Mouse (Mus musculus): Measurements from ENCODE around the gene Rpia.

Gene Rpia

DNA sequence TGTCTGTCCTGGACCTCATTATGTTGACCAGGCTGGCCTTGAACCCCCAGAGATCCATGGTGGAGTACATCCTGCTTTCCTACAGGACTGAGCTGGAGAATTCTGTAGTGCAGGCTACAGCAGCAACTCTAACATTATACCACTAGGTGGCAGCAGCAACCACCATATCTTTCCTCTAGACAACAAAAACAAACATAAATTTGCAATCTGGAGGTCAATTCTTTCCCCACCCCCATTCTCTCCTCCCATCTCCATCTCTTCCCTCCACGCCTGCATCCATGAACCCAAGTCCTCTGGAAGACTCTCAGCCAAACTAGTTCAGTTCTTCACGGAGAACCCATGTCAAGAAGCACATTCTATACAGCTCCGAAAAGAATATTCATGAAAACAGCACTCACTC lies 12.6 kb upstream of the Rpia start:
- no peak for DNase-seq (ENCODE audit: low spot score)

DNA sequence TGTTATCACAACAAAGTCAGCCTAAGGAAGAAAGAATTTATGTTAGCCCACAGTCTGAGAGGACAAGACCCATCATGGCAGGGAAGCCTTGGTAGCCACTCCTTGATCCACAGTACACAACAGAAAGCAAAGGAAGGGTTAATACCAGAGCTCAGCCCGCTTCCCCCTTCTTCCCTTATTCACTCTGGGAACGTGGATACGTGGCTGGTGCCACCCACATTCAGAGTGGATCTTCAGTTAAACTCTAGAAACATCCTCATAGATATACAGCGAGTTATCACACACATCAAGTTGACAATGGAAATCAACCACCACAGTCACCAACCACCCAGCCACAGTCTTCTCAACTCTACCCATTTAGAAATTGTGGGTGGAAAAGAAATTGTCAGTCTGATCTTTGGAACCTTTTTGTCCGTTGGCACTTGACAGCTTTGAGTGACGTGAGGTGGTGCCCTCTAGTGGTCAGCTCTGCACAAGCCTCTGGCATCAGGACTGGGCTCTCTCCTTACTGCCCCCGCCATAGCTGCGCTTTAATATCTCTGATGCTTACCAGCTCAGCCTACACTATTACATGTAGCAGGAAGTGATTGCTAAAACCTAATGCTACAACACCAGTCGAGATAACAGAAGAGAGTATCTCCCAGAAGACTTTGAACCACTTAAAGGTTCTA lies 5.7 kb upstream of the Rpia start:
- no peak for DNase-seq (ENCODE audit: low spot score)

DNA sequence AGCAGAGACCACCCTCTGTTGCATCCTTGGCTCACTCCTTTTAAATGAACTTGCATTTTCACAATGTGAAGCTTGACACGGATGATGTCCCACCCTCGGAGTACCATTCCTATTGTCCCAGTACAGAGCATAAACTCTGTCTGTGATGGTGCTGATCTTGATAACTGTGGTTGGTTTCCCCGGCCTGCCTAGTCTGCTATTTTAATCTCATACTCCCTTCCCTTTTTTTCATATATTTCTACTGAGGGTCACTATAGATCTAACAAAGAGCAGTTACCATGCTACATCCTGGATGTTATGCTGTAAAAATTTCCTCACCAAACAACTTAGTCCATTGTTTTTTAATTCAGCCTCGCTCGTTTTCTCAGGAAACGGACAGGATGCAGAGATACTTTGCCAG lies 4.9 kb upstream of the Rpia start:
- no peak for DNase-seq (ENCODE audit: low spot score)

DNA sequence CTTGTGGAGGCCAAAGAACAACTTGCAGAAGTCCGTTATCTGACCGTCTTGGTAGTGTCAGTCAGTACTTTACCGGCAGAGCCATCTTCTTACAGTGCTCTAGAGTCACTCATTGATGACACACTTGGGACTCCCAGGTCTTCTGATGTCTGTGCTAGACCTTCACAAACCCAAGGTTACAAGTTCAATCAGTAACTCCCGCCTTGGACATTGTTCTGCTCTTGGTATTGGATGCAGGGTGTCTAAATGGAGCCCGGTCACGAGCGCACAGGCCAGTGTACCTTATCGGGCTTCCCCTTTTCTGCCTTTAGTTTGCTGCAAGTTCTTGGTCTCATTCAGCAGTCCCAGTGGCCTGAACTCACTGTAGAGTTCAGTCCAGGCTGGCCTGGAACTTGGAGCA lies 612 bp upstream of the Rpia start:
- DNase-seq (ENCODE audit: low spot score) = no peak

DNA sequence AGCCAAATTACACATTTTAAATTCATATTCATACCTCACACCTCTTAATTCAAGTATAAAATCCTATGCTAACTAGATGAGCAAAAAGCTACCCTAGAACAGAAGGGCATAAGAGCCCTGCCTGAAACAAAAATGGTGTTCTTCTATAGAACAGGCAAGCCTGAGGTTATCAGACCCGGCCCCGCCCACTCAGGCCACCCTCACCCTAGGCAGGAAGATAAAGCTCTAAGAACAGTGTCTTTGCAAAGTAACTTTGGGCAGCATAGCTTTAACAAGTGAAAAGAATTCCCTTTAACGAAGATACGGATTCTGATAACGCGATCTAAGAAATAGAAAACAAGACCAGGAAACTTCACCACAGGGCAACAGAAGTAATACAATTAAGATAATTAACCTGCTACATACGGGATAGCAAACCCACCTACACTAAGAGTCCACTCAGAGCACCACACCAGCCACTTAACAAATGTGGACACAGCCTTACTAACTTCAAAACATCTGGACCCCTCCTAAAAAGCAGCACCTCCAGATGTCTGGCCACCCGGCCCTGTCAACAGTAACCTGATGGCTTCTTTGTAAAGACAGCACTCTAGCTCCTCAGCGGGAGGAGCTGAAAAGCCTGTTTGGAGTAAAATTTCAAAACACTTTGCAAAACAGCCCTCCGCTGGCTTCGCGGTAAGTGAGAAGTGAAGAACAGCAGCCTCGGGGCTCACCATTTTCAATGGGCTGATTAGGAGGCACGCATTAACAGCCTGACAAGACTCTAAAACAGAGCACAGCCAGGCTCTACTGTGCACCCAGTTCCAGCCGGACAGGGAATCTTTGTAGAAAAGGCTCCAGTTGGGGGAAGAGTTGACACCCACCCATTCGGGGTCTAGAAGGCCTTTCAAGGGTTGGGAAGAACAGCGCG lies 925 bp downstream of the Rpia start:
- DNase-seq (ENCODE audit: low spot score) = no peak

DNA sequence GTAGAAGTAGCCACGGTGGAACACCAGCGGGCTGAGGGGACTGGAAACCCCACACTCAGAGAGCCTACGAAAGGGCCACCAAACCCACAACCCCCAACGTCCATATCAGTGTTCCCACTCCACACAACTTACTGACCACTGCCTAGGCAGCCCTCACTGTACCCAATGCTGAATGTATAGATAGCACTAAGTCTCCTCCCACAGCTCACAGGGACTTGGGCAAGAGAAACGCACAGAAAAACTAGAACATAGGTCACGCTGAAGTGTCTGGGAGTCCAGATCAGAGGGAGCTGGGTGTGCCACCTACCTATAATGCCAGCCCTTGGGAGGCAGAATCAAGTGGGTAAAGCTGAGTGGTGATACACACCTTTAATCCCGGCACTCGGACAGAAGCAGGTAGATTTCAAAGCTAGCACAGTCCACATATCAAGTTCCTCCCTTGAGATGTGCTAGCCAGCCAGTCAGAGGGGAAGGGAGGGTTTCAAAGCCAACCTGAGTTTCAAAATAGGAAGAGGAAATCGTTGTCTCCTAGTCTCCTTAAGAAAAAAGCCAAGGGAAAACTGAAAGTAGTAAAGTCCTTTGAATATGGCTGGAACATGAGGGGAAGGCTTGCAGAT lies 1.9 kb downstream of the Rpia start:
- no peak for DNase-seq (ENCODE audit: low spot score)

DNA sequence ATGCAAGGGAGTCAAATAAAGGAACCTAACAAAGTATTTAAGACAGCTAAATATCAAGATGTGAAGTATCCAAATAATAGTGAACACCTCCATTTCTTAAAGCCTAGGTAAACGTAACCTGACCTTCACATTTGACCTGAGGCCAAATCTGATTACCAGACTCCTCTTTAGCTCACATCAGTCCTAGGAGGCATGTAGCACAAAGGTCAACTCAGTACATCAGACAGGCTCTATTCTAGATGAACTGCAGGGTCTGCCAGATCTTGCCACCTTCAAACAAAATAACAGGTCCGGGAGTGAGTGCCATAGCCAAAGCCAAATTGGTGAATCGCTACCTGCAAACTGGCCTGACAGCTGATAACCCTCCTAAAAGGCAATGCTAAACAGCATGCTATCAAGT lies 2.9 kb downstream of the Rpia start:
- DNase-seq (ENCODE audit: low spot score) = no peak

DNA sequence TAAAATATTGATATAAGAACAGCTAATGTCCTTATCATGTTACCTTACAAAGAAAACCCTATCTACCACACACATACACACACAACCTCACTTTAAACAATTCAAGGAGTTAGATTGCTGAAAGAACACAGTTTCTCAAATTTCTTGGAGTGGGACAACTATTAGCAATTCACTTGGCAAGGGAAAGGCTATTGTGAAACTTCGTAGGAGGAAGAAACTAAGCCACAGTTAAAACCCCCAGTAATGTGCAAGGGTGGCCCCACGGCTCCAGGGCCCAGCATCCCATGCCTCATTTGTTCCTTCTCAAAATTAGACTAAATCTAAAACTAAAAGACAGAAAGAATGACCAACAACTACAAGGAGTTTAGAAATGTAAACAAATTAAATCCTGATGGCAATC lies 4.5 kb downstream of the Rpia start:
- DNase-seq (ENCODE audit: low spot score) = no peak

DNA sequence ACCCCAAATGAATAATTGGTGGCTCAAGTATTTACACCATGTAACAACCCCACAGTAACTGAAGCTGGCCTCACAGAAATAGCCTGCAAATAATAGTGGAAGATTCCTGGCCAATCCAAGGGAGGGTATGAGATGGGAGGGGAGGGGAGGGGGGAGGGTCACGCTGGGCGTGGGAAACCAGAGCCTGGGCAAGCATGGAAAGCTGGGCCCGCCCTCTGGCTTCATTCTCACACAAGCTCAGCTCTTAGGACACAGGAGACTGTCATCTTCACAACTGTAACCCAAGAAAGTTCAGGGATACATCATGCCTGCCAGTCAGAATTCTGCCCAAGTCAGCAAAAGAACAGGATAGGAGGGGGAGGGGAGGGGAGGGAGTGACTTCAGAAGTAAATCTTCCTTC lies 6.2 kb downstream of the Rpia start:
- no peak for DNase-seq (ENCODE audit: low spot score)

DNA sequence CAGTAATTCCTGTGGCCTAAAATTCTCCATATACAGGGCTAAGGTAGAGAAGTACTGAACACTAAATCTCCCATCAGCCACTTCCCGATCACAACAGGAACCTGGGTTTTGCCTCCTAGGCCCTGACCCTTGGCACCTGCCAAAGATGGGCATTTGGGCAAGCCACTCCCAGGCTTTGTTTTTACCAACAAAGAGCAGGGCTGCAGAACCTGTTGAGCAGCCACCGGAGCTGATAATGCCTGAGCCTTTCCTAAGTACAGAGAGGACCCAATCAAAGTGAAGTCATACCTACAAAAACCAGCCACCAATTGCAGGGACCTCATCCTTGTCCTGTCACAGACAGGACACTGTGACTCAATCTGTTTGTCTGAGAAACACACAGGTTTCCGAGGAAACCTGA lies 7.2 kb downstream of the Rpia start:
- DNase-seq (ENCODE audit: low spot score) = no peak

DNA sequence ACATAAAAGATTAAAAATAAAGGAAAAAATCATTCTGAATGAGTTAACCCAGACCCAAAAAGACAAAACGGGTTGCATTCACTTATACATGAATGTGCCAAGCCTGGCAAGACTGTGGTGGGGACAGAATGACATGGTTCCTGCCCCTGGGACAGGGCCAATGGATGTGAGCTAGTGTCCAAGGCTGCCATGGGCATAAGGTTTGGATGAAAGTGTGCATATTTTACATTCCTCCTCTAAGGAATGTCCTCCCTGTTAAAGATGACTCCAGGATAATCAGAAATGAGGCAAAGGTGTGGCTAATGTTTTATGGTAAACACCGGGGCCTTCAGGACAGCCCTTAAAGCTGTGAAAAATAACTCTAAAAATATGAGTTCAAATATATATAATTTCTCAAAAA lies 10.7 kb downstream of the Rpia start:
- DNase-seq (ENCODE audit: low spot score) = no peak

DNA sequence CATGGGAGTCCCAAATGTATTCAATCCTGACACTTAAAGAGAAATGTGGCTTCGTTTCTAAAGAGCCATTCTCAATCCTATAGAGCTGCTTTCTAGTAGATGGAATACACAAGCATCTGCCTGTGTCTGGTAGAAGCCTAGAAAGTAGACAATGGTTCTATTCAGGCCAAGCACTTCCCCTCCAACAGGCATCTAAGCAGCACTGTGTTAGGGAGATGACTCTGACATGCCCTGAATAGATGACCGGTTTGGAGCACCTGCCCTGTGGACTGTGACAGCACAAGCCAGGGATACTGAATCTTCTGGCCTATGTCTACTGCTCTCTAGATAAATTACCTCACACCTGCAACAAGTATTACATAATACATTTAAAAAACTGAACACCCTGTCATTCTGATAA lies 17.7 kb downstream of the Rpia start:
- no peak for DNase-seq (ENCODE audit: low spot score)

DNA sequence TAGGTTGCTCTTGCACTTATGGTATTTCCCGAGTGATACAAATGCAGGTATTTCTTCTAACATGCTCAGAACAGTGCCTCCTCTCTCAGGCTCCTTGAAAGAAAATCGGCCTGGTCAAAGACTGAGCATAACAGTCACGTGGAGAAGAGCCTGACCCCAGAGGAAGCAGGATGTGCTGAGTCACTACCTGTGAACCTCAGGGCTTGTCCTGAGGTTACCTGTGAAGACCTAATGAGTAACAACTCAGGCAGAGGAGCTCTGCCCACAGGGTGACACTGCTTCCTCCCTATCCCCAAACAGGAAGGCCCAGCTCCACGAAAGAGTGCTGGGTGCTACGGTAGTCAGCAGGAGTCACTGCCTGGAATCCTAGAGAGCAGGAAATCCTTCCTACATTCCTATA lies 18.3 kb downstream of the Rpia start:
- DNase-seq (ENCODE audit: low spot score) = no peak

DNA sequence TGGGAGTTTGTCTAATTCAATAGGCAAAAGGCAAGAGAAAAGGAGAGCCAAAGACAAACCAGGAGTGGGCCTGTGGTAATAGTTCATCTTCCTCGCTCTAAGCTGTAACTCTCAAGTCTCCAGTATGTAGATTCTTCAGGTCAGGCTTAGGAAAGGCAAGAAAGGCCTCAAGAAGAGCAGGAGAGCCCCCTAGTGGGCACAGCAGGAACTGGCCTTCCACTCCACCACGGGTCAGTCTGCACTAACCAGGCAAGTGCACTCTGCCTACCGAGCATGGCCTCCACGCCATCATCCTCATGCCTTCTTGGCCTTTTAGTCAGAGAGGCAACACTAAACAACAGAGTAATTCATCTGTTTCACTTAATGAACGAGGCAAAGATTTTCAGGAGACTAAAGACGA lies 23.3 kb downstream of the Rpia start:
- DNase-seq (ENCODE audit: low spot score) = peak; percentile 70

DNA sequence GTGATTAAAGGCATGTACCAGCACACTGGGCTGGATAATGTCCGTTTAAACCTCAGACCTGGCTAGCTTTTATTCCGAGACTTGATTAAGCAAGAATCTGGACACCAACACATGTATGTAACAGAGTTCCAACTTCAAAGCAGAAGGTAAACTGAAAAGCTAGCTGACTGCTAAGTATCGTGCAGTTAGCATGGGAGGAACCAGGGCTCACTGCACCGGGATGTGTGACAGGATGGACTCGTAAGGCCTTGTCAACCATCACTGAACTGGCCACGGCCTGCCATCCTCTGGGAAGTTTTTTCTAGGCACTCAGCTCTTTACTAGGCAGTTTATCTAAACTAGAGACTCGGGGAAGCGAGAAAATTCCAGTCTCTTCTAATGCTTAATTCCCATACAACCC lies 27.0 kb downstream of the Rpia start:
- DNase-seq (ENCODE audit: low spot score) = no peak

DNA sequence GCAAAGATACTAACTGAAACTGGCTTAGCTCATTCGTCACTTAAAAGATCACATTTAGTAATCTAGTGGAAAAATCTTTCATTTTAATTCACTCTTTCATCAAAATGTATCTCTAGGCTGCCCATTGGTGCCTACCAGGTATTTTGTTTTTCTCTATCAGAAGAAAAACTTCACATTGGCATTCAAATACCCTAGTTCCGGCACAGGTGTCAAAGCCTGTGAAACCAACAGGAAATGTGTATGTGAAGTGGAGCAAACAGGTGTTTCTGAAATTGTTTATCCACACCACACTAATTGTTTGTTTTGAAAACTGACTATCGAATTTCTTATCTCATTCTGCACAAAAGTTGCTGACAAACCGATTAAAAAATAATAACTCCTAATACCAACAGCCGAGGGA lies 27.5 kb downstream of the Rpia start:
- DNase-seq (ENCODE audit: low spot score) = no peak

DNA sequence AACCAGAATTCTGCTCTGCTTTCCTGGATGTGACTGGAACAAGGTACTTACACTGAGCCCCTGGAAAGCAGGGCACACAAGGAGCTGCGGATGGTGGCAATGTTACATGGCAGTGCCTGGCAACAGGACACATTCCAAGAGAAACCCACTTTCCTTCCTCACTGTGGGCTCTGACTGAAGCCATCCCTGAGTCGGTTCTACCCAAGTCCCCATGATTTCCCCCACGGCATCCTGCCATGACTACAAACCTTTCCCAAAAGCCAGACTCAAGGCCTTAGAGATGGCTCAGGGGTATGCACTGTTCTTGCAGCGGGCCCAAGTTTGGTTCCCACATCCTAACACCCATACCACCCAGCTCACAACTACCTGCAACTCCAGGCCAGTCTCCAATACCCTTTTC lies 28.2 kb downstream of the Rpia start:
- DNase-seq (ENCODE audit: low spot score) = no peak

DNA sequence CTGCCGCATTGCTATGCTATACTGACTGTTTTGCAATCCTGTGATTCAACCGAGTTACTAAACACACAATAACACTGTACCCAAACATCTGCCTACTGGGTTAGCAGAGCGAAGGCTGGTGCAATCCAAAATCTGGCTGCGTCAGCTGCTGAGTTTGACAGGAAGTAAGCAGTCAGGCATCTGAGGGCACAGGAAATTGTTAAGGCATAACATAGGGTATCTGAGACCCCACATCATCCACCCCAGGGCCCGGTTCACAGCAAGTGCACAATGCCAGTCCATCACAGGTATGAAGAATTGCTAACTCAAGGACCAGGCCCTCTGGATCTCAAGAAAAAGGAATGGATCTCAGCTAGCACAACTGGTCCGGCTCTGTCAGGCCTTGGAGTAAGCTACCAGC lies 29.4 kb downstream of the Rpia start:
- no peak for DNase-seq (ENCODE audit: low spot score)

DNA sequence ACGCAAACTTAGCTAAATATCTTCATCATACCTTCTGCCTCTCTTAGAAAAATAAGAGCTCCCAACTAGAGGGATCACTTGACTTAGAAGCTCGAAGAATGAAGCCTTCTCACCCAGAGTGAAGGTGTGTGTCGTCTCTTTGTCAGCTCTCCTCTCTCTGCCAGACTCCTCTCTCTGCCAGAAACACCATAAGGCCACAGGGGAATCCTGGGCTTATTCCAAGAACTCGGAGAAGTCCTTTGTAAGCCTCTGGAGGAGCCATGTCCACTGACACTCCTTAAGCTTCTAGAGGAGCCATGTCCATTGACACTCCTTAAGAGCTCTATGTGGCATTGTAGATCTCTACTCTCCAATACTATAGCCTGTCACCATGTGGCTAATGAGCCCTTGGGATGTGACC lies 31.1 kb downstream of the Rpia start:
- DNase-seq (ENCODE audit: low spot score) = no peak

DNA sequence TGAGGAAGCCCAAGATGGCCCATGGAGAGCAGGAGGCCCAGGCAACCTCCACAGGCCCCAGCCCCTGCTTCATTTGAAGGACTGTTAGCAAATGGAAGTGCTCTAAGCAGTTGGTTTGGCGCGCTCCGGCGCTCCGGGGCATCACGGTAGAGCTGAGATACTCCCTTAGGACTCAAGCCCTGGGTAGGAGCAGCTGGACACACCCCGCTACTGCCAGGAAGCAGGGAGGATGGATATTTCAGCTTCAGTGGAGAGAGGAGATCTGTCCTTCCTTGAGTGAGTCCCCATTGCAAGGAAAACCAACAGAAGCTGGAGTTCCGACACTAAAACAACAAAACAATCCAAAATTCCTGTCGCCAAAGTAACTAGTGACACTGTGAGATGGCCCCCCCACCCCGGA lies 37.2 kb downstream of the Rpia start:
- DNase-seq (ENCODE audit: low spot score) = no peak

DNA sequence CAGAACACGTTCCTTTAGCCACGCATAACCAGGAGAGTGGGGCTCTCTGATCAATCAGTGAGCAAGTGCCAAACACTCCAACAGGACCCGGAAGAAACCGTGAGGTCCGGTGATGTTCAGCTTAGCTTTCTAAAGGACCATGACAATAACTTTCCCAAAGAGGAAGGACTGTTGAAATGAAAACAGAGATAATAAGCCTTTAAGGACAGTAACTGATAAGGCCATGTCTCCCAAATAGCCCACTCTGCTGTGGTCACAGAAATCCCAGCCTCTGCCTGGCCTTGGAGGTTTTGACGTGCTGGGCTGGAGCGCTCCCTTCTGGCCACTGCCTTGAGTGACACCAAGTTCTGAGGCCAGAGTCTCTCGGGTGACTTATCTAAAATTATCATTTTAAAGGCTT lies 39.7 kb downstream of the Rpia start:
- DNase-seq (ENCODE audit: low spot score) = no peak

DNA sequence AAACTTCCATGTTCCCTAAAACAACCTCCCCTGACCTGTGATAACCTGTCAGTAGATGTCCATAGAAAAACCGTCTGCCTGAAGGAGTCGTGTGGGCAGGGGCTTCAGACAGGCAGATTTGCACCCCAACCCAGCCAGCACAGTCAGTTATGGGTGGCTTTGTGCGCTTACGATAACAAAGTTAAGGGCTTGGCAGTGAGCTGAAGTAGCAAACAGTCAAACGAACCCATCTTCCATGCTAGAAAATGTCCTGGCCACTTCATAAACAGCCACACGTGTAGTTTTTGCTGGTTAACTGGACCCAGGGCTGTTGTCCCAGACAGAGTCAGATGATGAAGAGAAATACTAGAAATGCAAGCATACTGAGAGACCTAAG lies 40.1 kb downstream of the Rpia start:
- DNase-seq (ENCODE audit: low spot score) = no peak

DNA sequence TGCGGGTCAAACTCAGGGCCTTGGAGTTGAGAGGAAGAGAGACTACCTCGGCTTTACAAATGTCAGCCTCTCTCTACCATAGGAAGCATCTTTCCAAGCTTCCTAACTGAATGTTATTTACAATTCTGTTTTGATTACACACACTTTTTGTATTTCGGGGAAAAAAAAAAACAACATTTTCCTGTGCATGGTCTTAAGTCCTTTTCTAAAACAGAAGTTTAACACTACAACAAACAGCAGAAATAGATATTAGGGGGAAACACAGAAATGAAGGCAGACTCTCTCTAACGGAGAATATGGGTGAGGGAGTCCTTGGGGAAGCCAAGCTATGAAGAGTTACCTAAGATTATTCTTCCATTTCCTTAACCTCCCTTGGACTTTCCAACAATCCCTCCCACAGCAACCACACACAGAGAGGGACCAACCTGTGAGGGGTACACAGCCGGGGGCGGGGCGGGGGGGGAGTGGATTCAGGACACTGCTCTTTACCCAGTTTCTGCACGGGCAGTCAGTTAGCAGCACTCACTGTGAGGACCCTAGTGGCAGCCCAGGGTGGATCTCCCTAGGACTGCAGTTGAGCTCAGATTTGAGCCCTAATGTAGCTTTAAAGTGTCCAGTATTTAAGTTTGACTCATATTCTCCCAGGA lies 40.7 kb downstream of the Rpia start:
- no peak for DNase-seq (ENCODE audit: low spot score)
